Mouse (Mus musculus): ENCODE data around the gene Olfr901.
"Not testable (repeated sequence)": the region's sequence is repeated elsewhere in the genome, so short reads cannot be mapped to it uniquely, and the experiment has no call there.

The Olfr901 gene

DNA sequence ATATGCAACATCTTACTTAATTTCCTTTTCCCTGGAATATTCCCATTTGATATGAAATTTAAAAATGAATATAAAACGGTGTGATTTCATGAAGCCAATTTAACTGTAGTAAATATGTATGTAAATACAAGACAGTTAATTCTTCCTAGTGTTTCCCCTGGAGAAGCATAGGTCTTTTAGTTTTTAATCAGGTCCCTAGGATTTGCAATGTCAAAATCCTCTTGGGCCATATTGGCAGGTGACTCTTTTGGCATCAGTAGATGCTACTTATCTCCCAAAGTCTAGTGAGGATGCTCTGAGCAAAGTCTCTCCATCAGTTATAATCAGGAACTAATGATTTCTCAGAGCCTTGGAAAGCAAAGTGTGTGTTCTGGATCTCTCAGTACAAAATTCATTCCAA is at the start of gene Olfr901:
Olfr901 (plus strand) TSS at position 301 of the 400 bp plus-strand sequence.
- DNase-seq (ENCODE audit: low spot score), result no peak

- DNase-seq (ENCODE audit: low spot score), result no peak
Measured at GRCm38 (mm10) chr9:38401398-38401797, 27.9 kb upstream of the Olfr901 start, which contains the start of gene Olfr147. TSS of gene Olfr147 (plus strand) at chr9:38401698.

GRCm38 (mm10) chr9:38407502-38407901 is 21.8 kb upstream of the Olfr901 start:
- not testable (repeated sequence) for DNase-seq (ENCODE audit: low spot score)

- DNase-seq (ENCODE audit: low spot score), result not testable (repeated sequence)
Measured at GRCm38 (mm10) chr9:38413502-38413901, 15.8 kb upstream of the Olfr901 start.

DNA sequence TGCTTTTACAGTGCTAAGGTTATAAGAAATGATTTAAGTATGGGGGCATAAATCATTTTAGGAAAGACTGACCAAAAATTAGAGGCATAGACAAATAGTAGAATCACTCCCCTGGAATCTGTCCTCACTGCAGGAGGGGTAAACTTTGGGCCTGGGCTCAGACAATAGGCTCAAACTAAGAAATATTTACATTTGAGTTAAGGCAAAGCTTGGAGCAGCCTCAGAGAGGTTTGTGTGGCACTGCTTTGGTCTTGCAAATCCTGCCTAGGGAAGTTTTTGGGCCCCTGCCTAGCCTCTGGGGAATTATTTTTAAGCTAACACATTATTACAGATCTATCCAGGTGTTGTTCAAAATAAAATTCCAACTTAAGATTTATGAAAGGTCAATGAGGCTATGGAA is 5.5 kb upstream of the Olfr901 start:
- DNase-seq (ENCODE audit: low spot score), result no peak

GRCm38 (mm10) chr9:38427026-38427425 is 2.2 kb upstream of the Olfr901 start:
- no peak for DNase-seq (ENCODE audit: low spot score)

GRCm38 (mm10) chr9:38447352-38447751 is 18.1 kb downstream of the Olfr901 start, which contains the start of gene Olfr902:
TSS of gene Olfr902 (plus strand) at chr9:38447652.
- no peak for DNase-seq (ENCODE audit: low spot score)

DNA sequence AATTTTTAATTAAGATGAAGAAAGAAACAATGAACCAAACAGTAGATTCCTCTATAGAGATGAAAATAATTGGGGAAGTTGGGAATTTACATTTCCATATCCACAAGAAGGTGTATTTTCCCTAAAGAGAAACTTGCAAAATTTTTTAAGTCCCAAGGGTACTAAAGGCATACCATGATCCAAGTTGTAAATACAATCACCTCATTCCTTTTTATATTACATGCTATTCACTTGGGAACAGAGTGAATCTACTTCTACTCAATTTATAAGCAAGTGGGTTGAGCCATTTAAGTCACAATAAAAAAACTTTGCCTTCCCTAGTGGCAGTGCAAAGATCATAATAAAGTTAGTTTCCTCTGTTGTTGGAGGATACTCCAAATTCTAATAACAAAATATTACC is 33.6 kb downstream of the Olfr901 start, which contains the start of gene Olfr904:
Olfr904 (plus strand) TSS at position 301 of the 400 bp plus-strand sequence.
- DNase-seq (ENCODE audit: low spot score), result no peak

GRCm38 (mm10) chr9:38470807-38471206 is 41.6 kb downstream of the Olfr901 start, which contains the start of gene Olfr905:
TSS of gene Olfr905 (plus strand) at chr9:38471107.
- DNase-seq (ENCODE audit: low spot score), result no peak

All from layer of hippocampus, adult 11-12 months (tissue).